Mouse (Mus musculus) gastrocnemius, postnatal 10 days (tissue): ENCODE measurements at regions not wholly inside any gene's neighbourhood (a gene's known extent, or its start where the extent isn't known, plus 50 kb on each side); places are given as distances from the start of the nearest gene placed in this dataset.
"Not testable (repeated sequence)": the region's sequence is repeated elsewhere in the genome, so short reads cannot be mapped to it uniquely, and the experiment has no call there.

Experiments
- DNase-seq: peaks from one replicate; pipeline ENCODE4 v3.0.0; 2021; ENCODE audit warnings: mixed read lengths

DNA sequence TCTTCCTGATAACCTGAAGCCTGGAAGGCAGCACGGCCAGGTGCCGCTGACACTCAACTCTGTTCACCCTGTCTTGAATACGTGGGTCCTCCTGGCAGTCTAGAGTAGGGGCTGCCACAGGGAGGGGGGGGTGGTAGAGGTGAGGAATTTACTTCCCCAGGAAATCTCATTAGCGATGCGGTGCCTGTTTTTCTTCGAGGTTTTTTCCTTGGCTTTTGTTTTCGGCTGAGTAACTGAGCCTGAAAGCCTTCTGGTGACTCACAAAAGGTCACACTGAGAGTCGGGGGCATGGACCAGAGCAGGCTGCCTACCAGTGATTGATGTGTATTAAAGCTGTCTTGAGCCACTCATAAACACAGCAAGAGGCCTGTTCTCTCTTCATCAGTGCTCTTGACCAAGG, 181.1 kb upstream of the Pmfbp1 start:
- no peak for DNase-seq

DNA sequence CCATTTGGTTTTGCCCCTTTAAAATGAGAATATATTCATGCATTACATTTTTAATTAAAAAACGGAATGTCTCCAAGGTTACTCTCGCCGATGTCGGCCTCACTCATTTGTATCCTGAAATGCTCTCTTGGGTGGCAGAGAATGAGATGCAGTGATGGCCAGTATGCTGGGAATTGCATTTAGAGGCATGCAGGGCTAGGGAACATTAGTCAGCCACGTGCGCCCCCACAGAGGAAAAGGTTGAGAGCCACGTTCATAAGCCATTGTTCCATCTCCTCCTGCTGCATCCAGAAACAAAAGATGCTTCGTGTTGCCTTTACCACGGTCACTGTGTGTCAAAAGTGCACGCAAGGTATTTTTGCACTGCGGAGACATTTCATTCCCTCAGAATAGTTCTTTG, 172.9 kb upstream of the Pmfbp1 start:
- no peak for DNase-seq

DNA sequence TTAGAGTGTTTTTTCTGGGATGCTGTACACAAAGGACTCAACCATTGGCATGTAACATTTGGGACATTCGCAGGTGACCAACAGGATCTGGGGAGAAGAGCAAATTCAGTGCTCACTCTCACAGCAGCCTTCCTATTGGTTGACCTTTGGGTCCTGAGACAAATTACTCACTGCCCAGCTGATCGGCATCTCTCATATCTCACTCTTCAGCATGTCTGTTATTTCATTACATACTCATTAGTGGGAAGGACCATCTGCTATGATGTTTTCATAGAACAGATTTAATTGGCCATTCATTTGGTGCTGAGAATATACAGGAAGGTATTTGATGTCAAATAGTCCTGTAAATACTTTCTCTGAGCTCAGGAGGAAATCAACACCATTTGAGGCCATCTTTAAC, 170.5 kb upstream of the Pmfbp1 start:
- no peak for DNase-seq

DNA sequence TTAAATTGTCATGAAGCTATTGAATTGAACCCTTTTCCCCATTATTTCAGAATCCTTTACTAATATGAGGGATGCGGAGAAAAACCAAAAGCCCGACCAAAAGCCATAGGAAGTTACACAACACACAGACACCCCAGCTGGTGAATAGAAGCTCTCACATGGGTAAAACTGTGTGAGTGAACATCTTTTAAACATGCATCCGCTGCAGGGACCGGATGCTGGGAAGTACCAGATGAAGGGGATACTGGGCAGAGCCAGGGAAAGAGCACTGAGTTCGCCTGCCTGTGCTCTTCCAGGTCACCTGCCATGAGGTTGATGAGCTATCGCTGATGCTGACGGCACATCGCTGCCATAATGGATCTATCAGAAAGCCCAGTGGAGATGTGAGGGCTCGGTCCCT, 169.6 kb upstream of the Pmfbp1 start:
- no peak for DNase-seq

DNA sequence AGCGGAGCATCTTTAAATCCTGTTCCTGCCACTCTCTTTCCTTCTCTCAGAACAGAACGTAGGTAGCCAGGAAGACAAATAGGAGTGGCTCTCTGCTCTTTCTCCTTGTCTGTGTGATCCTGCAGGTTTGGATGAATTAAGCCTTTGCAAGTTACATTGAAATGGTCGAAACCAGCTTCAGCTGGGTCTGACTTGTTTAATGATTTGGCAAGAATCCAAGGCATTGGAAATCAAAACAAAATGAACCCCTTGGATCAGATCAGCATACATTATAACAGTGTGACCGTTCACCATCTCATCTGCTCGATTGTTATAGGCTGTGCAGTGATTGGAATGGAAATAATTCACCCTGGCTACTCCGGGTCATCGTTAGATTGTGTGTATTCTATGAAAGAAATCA, 157.6 kb upstream of the Pmfbp1 start:
- no peak for DNase-seq

DNA sequence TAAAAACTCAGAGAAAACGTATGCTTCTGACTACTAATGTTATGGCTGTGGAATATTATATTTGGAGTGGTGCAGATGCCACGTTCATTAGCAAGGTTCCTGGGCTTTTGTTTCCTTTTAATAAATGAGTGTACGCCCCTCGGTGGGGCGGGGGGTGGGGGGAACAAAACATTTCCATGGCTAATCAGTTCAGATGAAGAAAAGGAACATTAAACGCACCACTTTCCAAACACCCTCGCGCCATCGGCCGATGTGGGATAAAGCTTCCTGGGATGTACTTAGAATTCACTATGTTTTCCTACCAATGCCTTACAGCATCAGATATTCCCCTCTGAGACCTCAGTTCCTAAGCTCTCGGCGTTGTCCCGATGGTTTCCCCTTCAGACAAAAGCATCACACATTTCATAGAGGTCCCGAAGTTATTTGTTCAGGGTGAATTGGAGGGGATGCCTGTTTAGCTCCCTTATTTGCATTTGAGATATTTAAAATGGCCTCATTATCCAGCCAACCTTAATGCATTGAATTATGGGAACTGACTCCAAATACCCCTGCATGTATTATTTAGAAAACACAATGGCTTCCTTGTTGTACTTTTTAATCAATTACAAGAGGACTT, 155.5 kb upstream of the Pmfbp1 start:
- DNase-seq = no peak

DNA sequence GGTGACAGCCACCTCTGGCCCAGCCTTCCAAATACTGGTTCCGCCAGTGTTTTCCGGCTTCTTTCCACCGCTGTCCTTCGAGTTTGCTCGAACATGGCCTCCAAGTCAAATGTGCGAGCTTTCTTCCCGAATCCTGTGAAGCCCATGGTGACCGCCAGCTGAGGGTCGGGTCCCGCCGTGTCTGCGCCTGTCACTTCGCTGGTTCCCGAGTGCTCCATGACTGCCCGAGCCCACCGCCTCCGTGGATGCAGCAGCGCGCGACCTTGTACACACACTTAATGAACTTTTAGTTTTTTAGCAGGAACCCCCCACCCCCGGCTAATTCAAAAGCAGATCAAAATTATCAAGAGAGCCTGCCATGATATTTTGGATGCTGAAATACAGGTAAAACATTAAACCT, 153.2 kb upstream of the Pmfbp1 start:
- not testable (repeated sequence) for DNase-seq

DNA sequence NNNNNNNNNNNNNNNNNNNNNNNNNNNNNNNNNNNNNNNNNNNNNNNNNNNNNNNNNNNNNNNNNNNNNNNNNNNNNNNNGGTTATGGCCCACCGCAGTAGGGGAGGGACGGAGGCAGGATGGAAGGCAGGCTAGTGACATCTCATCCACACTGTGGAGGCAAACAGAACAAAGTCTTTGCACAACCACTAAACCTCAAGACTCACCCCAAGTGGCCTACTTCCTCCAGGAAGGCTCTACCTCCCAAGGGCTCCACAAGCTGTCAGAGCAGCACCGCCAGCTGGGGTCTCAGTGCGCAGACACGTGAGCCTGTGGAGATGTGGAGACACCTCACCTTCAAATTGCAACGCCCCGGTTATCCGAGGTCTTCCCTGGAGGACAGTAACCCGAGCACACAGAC, 138.7 kb upstream of the Pmfbp1 start:
- no peak for DNase-seq

DNA sequence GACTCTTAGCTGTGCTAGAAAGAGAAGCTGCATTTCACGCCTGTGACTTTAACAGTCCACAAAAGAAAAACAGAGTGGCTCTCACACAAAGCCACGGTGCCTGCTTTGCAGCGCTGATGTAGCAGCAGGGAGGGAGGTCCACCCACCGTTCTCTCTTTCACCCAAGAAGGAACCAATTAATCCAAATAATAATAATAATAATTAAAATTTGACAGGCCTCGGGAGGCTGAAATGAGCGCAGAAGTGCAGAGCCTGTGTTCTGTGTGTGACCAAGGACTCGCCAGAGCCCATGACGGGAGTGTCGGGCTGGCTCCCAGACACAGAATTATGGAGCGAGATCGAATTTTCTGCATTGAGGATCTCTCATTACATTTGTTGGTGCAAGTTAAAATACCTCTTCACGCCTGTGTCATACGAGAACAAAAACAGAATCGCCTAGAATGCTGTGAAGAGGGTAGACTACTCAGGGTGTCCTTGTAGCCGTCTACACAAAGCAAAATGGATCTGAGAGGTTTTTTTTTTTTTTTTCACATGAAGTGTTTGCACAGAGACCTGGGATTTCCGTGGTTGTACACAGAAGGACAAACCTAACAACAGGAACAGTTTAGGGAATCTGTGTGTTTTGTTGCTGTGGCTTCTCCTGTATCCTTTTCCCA, 134.3 kb upstream of the Pmfbp1 start:
- DNase-seq = no peak

DNA sequence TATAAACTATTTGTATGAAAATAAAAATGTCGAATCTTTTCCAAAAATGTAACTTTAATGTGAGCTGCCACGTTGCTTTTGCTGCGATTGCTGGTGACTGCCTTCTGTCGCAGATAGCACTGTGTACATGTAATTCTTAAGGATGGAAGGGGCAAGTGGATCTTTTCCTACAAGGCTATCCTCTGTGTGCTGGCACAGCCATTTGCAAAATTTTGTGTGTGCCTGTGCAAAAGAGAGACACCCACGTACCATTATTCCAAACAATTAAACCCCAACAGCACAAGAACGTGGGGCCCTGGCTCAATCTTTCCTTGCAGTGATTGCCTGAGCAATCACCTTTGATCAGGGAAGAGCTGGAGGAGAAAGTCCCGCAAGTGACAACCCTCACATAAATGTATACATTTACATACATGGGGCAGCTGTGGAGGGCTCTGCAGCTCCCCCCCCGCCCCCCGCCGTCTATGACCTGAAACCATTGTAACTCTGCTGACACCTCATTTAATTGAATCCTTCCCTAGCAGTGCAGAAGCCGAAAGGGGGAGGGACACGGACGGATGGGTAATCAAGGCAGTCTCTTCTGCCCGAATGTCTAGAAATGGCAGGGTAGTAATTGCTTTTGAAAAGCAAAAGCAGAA, 133.6 kb upstream of the Pmfbp1 start:
- no peak for DNase-seq

DNA sequence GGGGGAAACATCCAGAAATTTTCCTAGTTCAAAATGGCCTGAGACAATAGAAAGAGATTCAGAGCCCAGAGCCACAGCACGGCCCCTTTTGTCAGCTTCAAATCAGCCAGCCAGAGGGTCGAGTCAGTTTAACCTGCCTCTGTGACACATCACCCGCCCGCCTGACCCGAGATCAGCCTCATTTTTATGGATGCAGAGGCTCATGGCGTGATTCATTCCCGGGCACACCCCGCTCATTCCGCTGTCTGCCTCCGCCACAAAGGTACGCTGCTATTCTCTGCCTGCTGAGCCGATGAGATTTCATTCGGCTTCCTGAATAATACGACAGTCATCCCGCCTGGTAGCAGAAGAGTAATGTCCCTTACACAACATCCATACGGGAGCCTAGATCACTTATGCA, 132.9 kb upstream of the Pmfbp1 start:
- no peak for DNase-seq

DNA sequence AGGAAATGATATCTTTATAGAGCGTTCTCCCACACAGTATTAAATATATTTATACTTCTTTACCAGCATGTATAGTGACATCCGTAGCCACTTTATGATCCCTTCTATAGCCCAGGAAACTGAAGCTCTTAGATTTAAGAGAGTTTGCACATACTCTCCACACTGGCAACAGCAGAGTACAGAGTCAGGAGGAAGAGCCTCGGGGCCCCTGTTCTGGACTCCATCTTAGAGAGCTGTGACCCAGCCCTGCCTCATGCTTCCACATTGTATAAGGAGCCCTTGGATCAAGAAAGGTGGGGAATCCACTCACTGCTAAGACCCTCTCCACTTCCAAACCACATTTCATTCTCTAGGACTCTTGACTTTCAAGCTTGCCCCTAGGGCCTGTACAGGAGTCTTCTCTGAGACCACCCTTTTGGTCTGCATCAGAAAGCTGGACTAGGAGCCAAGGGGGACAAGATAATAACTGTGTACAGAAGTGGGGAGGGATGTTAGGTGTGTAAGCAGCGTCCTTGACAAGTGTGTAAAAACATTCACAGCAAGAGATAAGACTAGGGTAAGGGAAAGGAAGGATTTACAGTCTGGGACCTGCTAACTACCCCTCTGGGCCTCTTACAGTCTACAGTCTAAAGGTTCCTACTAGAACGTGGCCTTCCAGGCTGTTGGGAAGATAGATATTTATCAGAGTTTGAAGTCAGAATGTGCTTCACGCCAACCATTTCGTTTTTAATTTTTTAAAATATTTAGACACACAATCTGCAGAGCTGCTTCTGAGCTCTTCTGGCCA, 132.1 kb upstream of the Pmfbp1 start:
- DNase-seq = no peak

DNA sequence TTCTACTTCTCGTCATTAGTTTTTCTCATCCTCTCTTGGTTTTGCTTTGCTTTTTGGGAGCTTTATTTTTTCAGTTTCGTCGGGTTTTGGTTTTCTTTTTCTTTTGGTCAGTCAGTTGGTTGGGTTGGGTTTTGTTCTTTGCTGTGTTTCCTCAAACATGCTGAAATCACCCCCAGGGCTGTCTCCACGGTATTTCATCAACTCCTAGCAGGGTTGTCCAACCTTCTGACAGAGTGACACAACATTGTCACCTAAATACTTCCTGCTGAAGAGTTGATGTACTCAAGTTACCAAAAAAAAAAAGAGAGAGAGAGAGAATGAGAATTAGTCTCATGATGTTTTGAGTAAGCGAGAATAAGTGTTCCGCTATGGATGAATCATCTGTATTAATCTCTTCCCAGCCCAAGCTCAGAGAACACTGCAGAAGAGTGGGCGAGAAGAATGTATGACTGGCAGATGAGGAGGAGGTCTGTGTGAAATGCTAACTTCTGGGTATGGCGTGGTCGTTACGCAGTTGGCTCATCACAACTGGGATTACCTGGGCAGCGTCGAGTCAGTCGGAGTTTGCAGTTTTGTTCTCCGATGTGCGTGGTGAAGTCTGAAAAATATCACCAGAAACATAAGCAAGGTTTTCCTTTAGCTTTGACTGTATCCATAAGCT, 130.5 kb upstream of the Pmfbp1 start:
- no peak for DNase-seq

DNA sequence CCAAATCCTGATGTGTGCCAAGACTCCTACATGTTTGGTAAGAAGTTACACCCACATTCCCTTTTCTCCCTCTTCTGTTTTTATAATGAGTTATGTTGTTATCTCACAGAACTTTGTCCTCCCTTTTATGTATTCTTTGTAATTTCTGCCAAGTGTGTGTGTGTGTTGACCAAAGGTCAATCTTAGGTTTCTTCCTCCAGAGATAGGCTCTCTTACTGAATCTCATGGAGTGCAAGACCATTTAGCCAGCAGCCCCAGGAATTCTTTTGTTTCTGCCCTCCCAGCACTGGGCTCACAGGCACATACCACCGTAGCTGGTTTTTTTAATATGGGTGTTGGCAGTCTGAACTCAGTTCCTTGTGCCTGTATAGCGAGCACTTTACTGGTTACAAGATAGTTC, 119.8 kb upstream of the Pmfbp1 start:
- no peak for DNase-seq

DNA sequence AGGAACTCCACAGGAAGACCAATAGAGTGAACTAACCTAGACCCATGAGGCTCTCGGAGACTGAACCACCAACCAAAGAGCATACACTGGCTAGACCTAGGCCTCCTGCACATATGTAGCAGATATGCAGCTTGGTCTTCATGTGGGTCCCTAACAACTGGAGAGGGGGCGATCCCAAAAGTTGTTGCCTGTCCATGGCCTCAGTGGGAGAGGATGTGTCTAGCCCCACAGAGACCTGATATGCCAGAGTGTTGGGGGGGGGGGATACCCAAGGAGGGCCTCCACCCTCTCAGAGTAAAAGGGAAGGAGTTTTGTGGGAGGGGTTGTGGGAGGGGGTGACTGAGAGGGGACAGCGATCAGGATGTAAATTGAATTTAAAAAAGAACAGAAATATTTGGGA, 108.9 kb upstream of the Pmfbp1 start:
- DNase-seq = no peak

DNA sequence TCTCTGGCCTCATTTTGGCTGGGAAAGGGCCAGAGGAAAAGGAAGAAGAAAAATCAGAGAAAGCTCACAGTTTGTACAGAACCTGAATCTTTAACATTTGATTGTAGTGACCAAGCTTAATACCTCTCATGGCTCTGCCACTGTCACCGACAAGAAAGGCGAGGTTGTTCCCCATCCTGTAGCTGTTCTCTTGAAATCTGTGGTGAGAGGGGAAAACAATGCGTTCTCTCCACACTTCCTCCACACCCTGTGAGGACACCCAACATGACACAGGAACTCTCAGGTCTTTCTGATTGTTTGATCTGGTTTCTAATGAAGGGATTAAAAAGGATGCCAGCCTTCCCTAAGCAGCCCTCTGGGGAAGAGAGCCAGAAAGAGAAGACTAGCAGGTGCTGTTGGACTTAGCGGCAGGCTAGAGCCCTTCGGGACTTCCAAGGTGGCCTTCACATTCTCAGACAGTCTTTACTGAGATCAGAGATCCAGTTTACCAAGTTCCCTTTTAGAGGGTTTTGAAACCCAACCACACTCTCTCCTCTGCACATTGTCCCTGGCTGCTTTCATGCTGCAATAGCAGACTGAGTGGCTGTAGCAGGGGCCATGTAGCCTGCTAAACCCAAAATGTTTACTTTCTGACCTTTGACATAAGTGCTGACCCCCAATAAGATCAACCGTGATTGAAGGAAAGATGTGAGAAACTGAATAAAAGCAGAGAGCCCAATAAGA, 98.5 kb upstream of the Pmfbp1 start:
- DNase-seq = no peak

DNA sequence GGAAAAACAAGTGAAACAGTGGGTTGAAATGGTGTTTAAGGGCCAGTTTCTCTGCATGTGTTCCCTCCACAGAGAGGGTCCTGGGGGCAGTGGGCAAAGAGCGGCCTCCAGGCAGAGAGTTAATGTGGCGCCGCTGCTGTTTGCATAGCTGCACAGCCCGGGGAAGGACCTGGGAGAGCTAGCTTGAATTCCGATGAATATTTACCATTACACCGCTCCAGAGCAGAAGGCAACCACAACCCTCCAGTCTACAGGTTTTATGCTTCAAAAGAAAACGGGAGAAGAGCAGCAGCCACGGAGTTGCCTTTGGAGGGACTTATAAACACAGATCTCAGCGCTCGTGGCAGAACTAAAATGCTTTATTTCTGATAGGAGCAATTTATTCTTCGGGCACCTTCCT, 94.2 kb upstream of the Pmfbp1 start:
- DNase-seq = no peak

DNA sequence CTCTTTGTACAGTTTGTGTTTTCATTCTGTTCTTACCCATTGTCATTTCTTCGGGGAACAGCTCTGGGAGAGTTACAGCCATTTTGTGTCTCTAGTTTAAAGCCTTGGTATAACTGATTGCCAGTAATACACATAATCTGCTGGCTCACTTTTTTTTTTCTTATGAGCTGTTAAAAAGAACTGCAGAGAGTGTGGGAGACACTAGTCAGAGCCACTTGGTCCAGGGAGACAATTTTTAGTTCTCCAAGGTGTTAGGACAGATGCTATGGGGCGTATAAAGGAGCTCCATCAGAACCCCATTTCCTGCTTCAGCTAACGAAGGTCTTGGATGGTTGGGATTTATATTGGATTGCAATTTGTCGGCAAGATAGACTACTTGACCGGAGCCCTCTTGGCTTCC, 93.6 kb upstream of the Pmfbp1 start:
- DNase-seq = no peak

DNA sequence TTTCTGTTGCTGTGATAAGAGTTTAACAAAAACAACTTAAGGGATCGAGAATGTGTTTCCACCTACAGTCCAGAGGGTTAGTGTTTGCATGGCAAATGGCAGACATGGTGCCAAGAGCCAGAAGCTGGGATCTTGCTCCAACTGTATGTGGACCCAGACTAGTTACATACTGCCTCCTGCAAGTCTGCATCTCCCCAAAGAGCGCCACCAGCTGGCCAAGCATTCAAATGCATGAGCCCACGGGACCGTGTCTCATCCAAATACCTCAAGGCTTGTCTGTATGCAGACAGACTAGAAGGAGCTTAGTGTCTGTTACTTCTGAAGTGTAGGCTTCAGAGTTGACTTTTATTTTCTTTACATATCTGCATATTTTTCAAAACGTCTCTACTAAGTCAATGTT, 85.9 kb upstream of the Pmfbp1 start:
- peak; percentile 7 for DNase-seq

DNA sequence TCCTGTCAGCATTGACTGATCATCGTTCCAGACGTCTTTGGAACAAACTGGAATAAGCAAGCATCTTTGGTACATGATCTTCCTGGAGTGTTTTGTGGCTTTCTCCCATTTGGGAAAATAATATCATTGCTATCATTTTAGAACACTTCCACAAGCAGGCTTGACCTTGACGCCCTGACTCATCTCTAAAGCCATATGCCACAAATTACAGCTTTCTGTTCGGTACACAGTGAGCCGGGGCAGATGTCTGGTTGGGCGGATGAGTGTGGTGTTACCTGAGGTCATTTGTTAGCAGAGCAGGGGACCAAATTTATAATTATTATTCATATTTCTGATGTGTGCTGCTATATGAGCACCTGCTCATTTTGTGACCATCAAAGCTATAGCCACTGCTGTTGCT, 83.3 kb upstream of the Pmfbp1 start:
- DNase-seq = no peak

DNA sequence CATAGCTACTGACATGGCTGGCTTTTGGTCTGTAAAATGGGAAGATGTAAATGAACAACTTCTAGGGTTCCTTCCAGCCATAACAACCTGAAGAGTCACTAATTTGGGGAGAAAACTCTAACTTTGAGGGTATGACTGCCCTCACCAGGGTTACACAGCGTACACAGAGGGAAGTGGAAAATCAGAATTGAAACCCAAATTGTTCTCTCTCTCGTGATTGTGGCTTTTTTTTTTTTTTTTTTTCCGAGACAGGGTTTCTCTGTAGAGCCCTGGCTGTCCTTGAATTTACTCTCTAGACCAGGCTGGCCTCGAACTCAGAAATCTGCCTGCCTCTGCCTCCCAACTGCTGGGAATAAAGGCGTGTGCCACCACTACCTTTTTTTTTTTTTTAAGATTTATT, 80.4 kb upstream of the Pmfbp1 start:
- DNase-seq = no peak

DNA sequence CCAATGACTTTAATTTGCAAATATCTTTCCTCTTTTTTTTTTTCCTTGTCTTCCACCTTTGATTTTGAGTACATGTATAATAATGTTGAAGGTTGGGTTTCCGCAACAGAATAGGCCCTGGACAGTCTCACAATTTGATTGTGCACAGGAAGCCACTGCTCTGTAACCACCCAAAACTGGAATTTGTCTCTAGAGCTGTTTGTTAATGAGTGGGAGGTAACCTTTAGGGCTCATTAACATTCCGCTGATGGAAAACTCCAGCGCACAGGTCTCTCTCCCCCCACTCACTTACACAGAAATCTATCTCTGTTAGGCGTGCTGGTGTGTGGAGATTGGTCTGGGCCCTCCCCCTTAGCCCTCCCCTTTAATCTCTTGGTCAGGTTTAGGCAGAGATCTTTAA, 78.5 kb upstream of the Pmfbp1 start:
- DNase-seq = no peak
